Mouse (Mus musculus) left cerebral cortex, postnatal 36 days (tissue): ENCODE data around the gene Gm19426. TPM values are rescaled to one million over a fixed set of nuclear protein-coding genes. Genes with fewer than 3 reads are reported as not detected.

Experiments used
- microRNA-seq: library from miRNA; unstranded; fragments of <30 nt; microRNA quantifications from one replicate; pipeline ENCODE4 v1.2.0, GENCODE M21; 2022
- total RNA-seq, 2 experiments: library from RNA; stranded (reverse); gene quantifications; 2 replicates each; pipeline ENCODE4 v1.2.3; 2021

The Gm19426 gene
- total RNA-seq, 2 experiments from 2014 or later, result 1.2 to 1.7 TPM

Small RNA genes lying within 50 kb of the gene (microRNA-seq; reads per million reads assigned to microRNA genes)
- 1,337 reads per million, percentile 81 among the genes with 10 or more reads in this experiment for gene Mir130a

Other genes with a start within 250 kb of the Gm19426 start
- 10 to 100 TPM; 56.8 to 66.1 TPM for gene Ctnnd1, start 92.9 kb downstream of the Gm19426 start, total RNA-seq
- gene Btbd18, start 84.6 kb downstream of the Gm19426 start, total RNA-seq, result not detected
- 10 to 100 TPM; 35.5 to 41.2 TPM for gene Selenoh, start 72.9 kb downstream of the Gm19426 start, total RNA-seq
- gene Gm28635, start 65.6 kb downstream of the Gm19426 start, total RNA-seq, result 1 to 10 TPM; 6.0 to 8.1 TPM
- 10 to 100 TPM; 27.2 to 31.9 TPM for gene Med19, start 65.3 kb downstream of the Gm19426 start, total RNA-seq
- gene Tmx2, start 64.5 kb downstream of the Gm19426 start, total RNA-seq, result 100 to 1,000 TPM; 223 to 252 TPM
- gene Zdhhc5, start 28.5 kb downstream of the Gm19426 start, total RNA-seq, result 10 to 100 TPM; 42.1 to 48.9 TPM
- 10 to 100 TPM in 1 of 2 experiments, 1 to 10 TPM in 1; 6.6 to 10.5 TPM for gene Clp1, start 16.3 kb downstream of the Gm19426 start, total RNA-seq
- gene Ypel4, start 9.6 kb downstream of the Gm19426 start, total RNA-seq, result 10 to 100 TPM; 65.8 to 94.6 TPM
- 1 to 10 TPM; 5.3 to 7.7 TPM for gene Serping1, start 31.8 kb upstream of the Gm19426 start, total RNA-seq
- 1 to 10 TPM; 5.2 to 5.5 TPM for gene Ube2l6, start 55.2 kb upstream of the Gm19426 start, total RNA-seq
- gene Smtnl1, start 79.0 kb upstream of the Gm19426 start, total RNA-seq, result not detected
- gene Timm10, start 83.3 kb upstream of the Gm19426 start, total RNA-seq, result 10 to 100 TPM; 53.8 to 55.9 TPM
- under 1 TPM; 0.25 to 0.32 TPM for gene Slc43a1, start 95.2 kb upstream of the Gm19426 start, total RNA-seq
- gene Rtn4rl2, start 143.1 kb upstream of the Gm19426 start, total RNA-seq, result 10 to 100 TPM; 90.0 to 92.0 TPM
- gene Slc43a3, start 192.9 kb upstream of the Gm19426 start, total RNA-seq, result under 1 TPM; 0.29 to 0.32 TPM
- gene Prg2, start 236.8 kb upstream of the Gm19426 start, total RNA-seq, result not detected
- gene Prg3, start 244.6 kb upstream of the Gm19426 start, total RNA-seq, result not detected